Mouse (Mus musculus): ENCODE measurements around the gene Gm5565. TPM values are rescaled to one million over a fixed set of nuclear protein-coding genes. Genes with fewer than 3 reads are reported as not detected.

The Gm5565 gene
- total RNA-seq, 2 experiments from 2014 or later = not detected

Other genes with a start within 250 kb of the Gm5565 start
- not detected for gene Cyp3a25, start 150.9 kb downstream of the Gm5565 start, total RNA-seq (2021)
- not detected for gene Cyp3a59, start 81.3 kb downstream of the Gm5565 start, total RNA-seq (2021)
- not detected for gene Gm6309, start 10.2 kb upstream of the Gm5565 start, total RNA-seq (2021)
- under 1 TPM in 1 of 2 experiments, not detected in 1; 0.47 TPM for gene 1700001J03Rik, start 24.8 kb upstream of the Gm5565 start, total RNA-seq (2021)
- gene Rnf6, start 61.0 kb upstream of the Gm5565 start, total RNA-seq (2021) = 10 to 100 TPM; 39.3 to 39.9 TPM
- 10 to 100 TPM; 45.8 to 49.5 TPM for gene Cdk8, start 70.7 kb upstream of the Gm5565 start, total RNA-seq (2021)
- 10 to 100 TPM; 72.6 to 78.6 TPM for gene Wasf3, start 224.4 kb upstream of the Gm5565 start, total RNA-seq (2021)

Data from left cerebral cortex, postnatal 10 days (tissue).